22 mouse cellular contexts compared by ENCODE assay signal in genomic region chr12:111227410-111227809, GRCm38 (mm10). TPM values are rescaled to one million over a fixed set of nuclear protein-coding genes. Genes with fewer than 3 reads are reported as not detected.
"Had no signal": no experiment of that assay in that cellular context is flagged by ENCODE, and none has a peak within 500 bp of the region (broad histone marks: within the 10 kb centered on the region; RNA-seq: fewer than 3 reads in every experiment).

No protein-coding gene starts in this region.

- H3K4me2 ChIP-seq: lung, embryonic 14.5 days; midbrain, embryonic 13.5 days; midbrain, embryonic 15.5 days; neural tube, embryonic 13.5 days; neural tube, embryonic 15.5 days; stomach, embryonic 15.5 days had no signal

- ATAC-seq: midbrain, embryonic 13.5 days; midbrain, embryonic 15.5 days had no signal

- H3K4me3 ChIP-seq: midbrain, embryonic 10.5 days; midbrain, embryonic 13.5 days; midbrain, embryonic 15.5 days; myocyte; neural tube, embryonic 13.5 days; neural tube, embryonic 15.5 days; stomach, embryonic 15.5 days had no signal

- H3K9me3 ChIP-seq: midbrain, embryonic 15.5 days; neural tube, embryonic 15.5 days; stomach, embryonic 15.5 days had no signal

- DNase-seq: lung, adult 18-20 months; lung, embryonic 14.5 days; lung, postnatal 10 days; lung, postnatal 4 days; right cerebral cortex, postnatal 14 days; thymus, adult 2 months; thymus, postnatal 14 days; thymus, postnatal 36 days had no signal

- H3K27me3 ChIP-seq: midbrain, embryonic 13.5 days; midbrain, embryonic 15.5 days; neural tube, embryonic 13.5 days; neural tube, embryonic 15.5 days; stomach, embryonic 15.5 days had no signal

- H3K27ac ChIP-seq: liver, embryonic 14.5 days; midbrain, embryonic 10.5 days; midbrain, embryonic 13.5 days; midbrain, embryonic 15.5 days; neural tube, embryonic 13.5 days; neural tube, embryonic 15.5 days; stomach, embryonic 15.5 days; stomach, postnatal 0 days had no signal

- H3K4me1 ChIP-seq: midbrain, embryonic 10.5 days; midbrain, embryonic 13.5 days had no signal

- H3K9ac ChIP-seq: liver, embryonic 14.5 days; lung, embryonic 14.5 days; midbrain, embryonic 13.5 days; midbrain, embryonic 15.5 days; neural tube, embryonic 13.5 days; neural tube, embryonic 15.5 days; stomach, embryonic 15.5 days had no signal

RNA-seq across cellular contexts. Expression of gene 4930595D18Rik, which starts 43.1 kb away (rescaled TPM):
- total RNA-seq: megakaryocyte-erythroid progenitor cell, adult 5-6 weeks had no signal
- polyA plus RNA-seq: liver, embryonic 14.5 days; liver, embryonic 16.5 days; lung, embryonic 14.5 days; lung, embryonic 16.5 days; midbrain, embryonic 10.5 days; midbrain, embryonic 13.5 days; myocyte; neural tube, embryonic 11.5 days; neural tube, embryonic 13.5 days; neural tube, embryonic 15.5 days; spleen, adult 2 months; stomach, embryonic 15.5 days; stomach, postnatal 0 days; thymus, adult 2 months had no signal

RNA-seq across cellular contexts. Expression of gene Amn, which starts 43.5 kb away (rescaled TPM):
- polyA plus RNA-seq: neural tube, embryonic 11.5 days had no signal
